Mouse (Mus musculus): ENCODE data around the gene Ubac2.

The Ubac2 gene

GRCm38 (mm10) chr14:121970402-121970801 is 92.0 kb downstream of the Ubac2 start:
- DNase-seq (ENCODE audit: low spot score) = no peak

- no peak for DNase-seq (ENCODE audit: low spot score)
These were observed 94.7 kb downstream of the Ubac2 start for GRCm38 (mm10) chr14:121973114-121973513.

- DNase-seq (ENCODE audit: low spot score) = no peak
These were observed 103.1 kb downstream of the Ubac2 start for GRCm38 (mm10) chr14:121981531-121981930.

- no peak for DNase-seq (ENCODE audit: low spot score)
These were observed 104.9 kb downstream of the Ubac2 start for GRCm38 (mm10) chr14:121983009-121983933.

- DNase-seq (ENCODE audit: low spot score) = no peak
These were observed 107.1 kb downstream of the Ubac2 start for GRCm38 (mm10) chr14:121985477-121985876.

- no peak for DNase-seq (ENCODE audit: low spot score)
These were observed 107.6 kb downstream of the Ubac2 start for GRCm38 (mm10) chr14:121986028-121986427.

- no peak for DNase-seq (ENCODE audit: low spot score)
These were observed 108.9 kb downstream of the Ubac2 start for GRCm38 (mm10) chr14:121987287-121987686.

GRCm38 (mm10) chr14:121987691-121988090 is 109.3 kb downstream of the Ubac2 start:
- DNase-seq (ENCODE audit: low spot score) = no peak

GRCm38 (mm10) chr14:121989331-121989730 is 110.9 kb downstream of the Ubac2 start:
- DNase-seq (ENCODE audit: low spot score) = no peak

- no peak for DNase-seq (ENCODE audit: low spot score)
These were observed 111.4 kb downstream of the Ubac2 start for GRCm38 (mm10) chr14:121989869-121990268.

- no peak for DNase-seq (ENCODE audit: low spot score)
These were observed 112.5 kb downstream of the Ubac2 start for GRCm38 (mm10) chr14:121990897-121991296.

GRCm38 (mm10) chr14:121991921-121992320 is 113.5 kb downstream of the Ubac2 start:
- no peak for DNase-seq (ENCODE audit: low spot score)

- no peak for DNase-seq (ENCODE audit: low spot score)
These were observed 114.2 kb downstream of the Ubac2 start for GRCm38 (mm10) chr14:121992395-121993280.

GRCm38 (mm10) chr14:121993616-121994015 is 115.2 kb downstream of the Ubac2 start:
- no peak for DNase-seq (ENCODE audit: low spot score)

GRCm38 (mm10) chr14:121994171-121994700 is 115.8 kb downstream of the Ubac2 start:
- no peak for DNase-seq (ENCODE audit: low spot score)

GRCm38 (mm10) chr14:121994846-121995556 is 116.6 kb downstream of the Ubac2 start:
- DNase-seq (ENCODE audit: low spot score) = no peak

GRCm38 (mm10) chr14:121995557-121995870 is 117.1 kb downstream of the Ubac2 start:
- DNase-seq (ENCODE audit: low spot score) = no peak

- DNase-seq (ENCODE audit: low spot score) = no peak
These were observed 118.4 kb downstream of the Ubac2 start for GRCm38 (mm10) chr14:121996786-121997185.

GRCm38 (mm10) chr14:121999455-121999854 is 121.0 kb downstream of the Ubac2 start:
- DNase-seq (ENCODE audit: low spot score) = no peak

GRCm38 (mm10) chr14:122000346-122001105 is 122.1 kb downstream of the Ubac2 start:
- DNase-seq (ENCODE audit: low spot score) = no peak

- DNase-seq (ENCODE audit: low spot score) = no peak
These were observed 123.8 kb downstream of the Ubac2 start for GRCm38 (mm10) chr14:122002224-122002623.
